Mouse (Mus musculus) midbrain, embryonic 13.5 days (tissue): Measurements from ENCODE around the gene Olfr1253. TPM values are rescaled to one million over a fixed set of nuclear protein-coding genes. Genes with fewer than 3 reads are reported as not detected.

Experiments
- ATAC-seq: fragments of 200-750 bp; cut with Nextera tagmentation; 2 replicates; pipeline ENCODE4 v1.8.0; 2017; ENCODE audit warnings: mild to moderate bottlenecking, moderate TSS enrichment, moderate library complexity
- H3K27ac ChIP-seq: fragments of 300-500 bp; sonication (generic); 2 replicates; pipeline ENCODE4 v1.5.1; 2015; ENCODE audit warnings: inconsistent platforms, mild to moderate bottlenecking, moderate library complexity
- H3K27me3 ChIP-seq: fragments of 300-500 bp; sonication (generic); 2 replicates; pipeline ENCODE4 v1.6.1; 2015; ENCODE audit warnings: mild to moderate bottlenecking, inconsistent platforms
- H3K36me3 ChIP-seq: fragments of 300-500 bp; sonication (generic); 2 replicates; pipeline ENCODE4 v1.6.1; 2015; ENCODE audit warnings: mild to moderate bottlenecking, inconsistent platforms
- H3K4me1 ChIP-seq: fragments of 300-500 bp; sonication (generic); replicated peaks from 2 replicates; pipeline ENCODE4 v1.6.1; 2015; ENCODE audit warnings: inconsistent platforms
- H3K4me2 ChIP-seq: fragments of 300-500 bp; sonication (generic); replicated peaks from 2 replicates; pipeline ENCODE4 v1.6.1; 2015; ENCODE audit warnings: moderate library complexity, mild to moderate bottlenecking, inconsistent platforms
- H3K4me3 ChIP-seq: fragments of 300-500 bp; sonication (generic); replicated peaks from 2 replicates; pipeline ENCODE4 v1.5.1; 2015; ENCODE audit warnings: mild to moderate bottlenecking, inconsistent platforms
- H3K9ac ChIP-seq: fragments of 300-500 bp; sonication (generic); replicated peaks from 2 replicates; pipeline ENCODE4 v1.6.1; 2015; ENCODE audit warnings: mild to moderate bottlenecking, inconsistent platforms
- H3K9me3 ChIP-seq: fragments of 300-500 bp; sonication (generic); 2 replicates; pipeline ENCODE4 v1.6.1; 2016; ENCODE audit warnings: mild to moderate bottlenecking, inconsistent platforms
- WGBS: fragments of 180-500 bp; shearing (Covaris S2); methylation state at CpG from one replicate; pipeline ENCODE4 v1.1.7; 2015; 5-methylcytosine and 5-hydroxymethylcytosine counted together
- polyA plus RNA-seq: library from polyadenylated mRNA; unstranded; fragments of >200 nt; fragmentation: Nextera tagmentation; extraction: Ambion mirVana; gene quantifications from 2 replicates; pipeline ENCODE4 v1.2.1, GENCODE M21; 2015

Olfr1253 gene
- not detected in 2 replicates for polyA plus RNA-seq

- no peaks in the 10 kb centered on the region for H3K27me3 ChIP-seq
- H3K9ac ChIP-seq, result no peak within 1 kb of the TSS
- no peak within 1 kb of the TSS for H3K4me2 ChIP-seq
- no peaks in the 10 kb centered on the region for H3K36me3 ChIP-seq
- no peak within 1 kb of the TSS for H3K4me3 ChIP-seq
- H3K27ac ChIP-seq, result no peak within 1 kb of the TSS
- no peaks in the 10 kb centered on the region for H3K4me1 ChIP-seq
- ATAC-seq, result no peak
- no peaks in the 10 kb centered on the region for H3K9me3 ChIP-seq
- 89% methylated on average over 1 of the region's 1 CpGs for WGBS
Measured at GRCm38 (mm10) chr2:89756990-89757389, at the start of gene Olfr1253. Gene Olfr1253, minus strand, starts transcription at chr2:89757090.

GRCm38 (mm10) chr2:89799583-89799982, 42.7 kb upstream of the Olfr1253 start:
- Histone ChIP-seq H3K9me3 (no peaks in the 10 kb centered on the region), H3K27me3 (no peaks in the 10 kb centered on the region), H3K4me2 (no peak overlapping the region), H3K27ac (no peak overlapping the region), H3K9ac (no peak overlapping the region), H3K36me3 (no peaks in the 10 kb centered on the region), H3K4me3 (no peak overlapping the region), H3K4me1 (no peaks in the 10 kb centered on the region)
- ATAC-seq, result no peak
- 95% methylated on average over 3 of the region's 3 CpGs for WGBS

- Histone ChIP-seq H3K36me3 (no peaks in the 10 kb centered on the region), H3K27me3 (no peaks in the 10 kb centered on the region), H3K4me2 (no peak within 1 kb of the TSS), H3K9ac (no peak within 1 kb of the TSS), H3K27ac (no peak within 1 kb of the TSS), H3K9me3 (no peaks in the 10 kb centered on the region), H3K4me3 (no peak within 1 kb of the TSS), H3K4me1 (no peaks in the 10 kb centered on the region)
- no peak for ATAC-seq
Measured at GRCm38 (mm10) chr2:89793519-89793918, 36.6 kb upstream of the Olfr1253 start, which contains the start of gene Olfr1254. Gene Olfr1254, minus strand, starts transcription at chr2:89793619.

GRCm38 (mm10) chr2:89724912-89725311, 32.0 kb downstream of the Olfr1253 start, which contains the start of gene Olfr1252:
Gene Olfr1252, minus strand, starts transcription at chr2:89725012.
- WGBS, result 59% methylated on average over 1 of the region's 1 CpGs
- Histone ChIP-seq H3K4me1 (no peaks in the 10 kb centered on the region), H3K9ac (no peak within 1 kb of the TSS), H3K36me3 (no peaks in the 10 kb centered on the region), H3K4me3 (no peak within 1 kb of the TSS), H3K27me3 (no peaks in the 10 kb centered on the region), H3K9me3 (no peaks in the 10 kb centered on the region), H3K27ac (no peak within 1 kb of the TSS), H3K4me2 (no peak within 1 kb of the TSS)
- no peak for ATAC-seq

Other genes starting within 250 kb of the Olfr1253 start
- gene Olfr1243, start 225.6 kb downstream of the Olfr1253 start, polyA plus RNA-seq, result not detected in 2 replicates
- not detected in 2 replicates for gene Olfr1245, start 178.6 kb downstream of the Olfr1253 start, polyA plus RNA-seq
- not detected in 2 replicates for gene Olfr1246, start 163.9 kb downstream of the Olfr1253 start, polyA plus RNA-seq
- not detected in 2 replicates for gene Olfr1247, start 143.0 kb downstream of the Olfr1253 start, polyA plus RNA-seq
- gene Olfr1248, start 138.8 kb downstream of the Olfr1253 start, polyA plus RNA-seq, result not detected in 2 replicates
- gene Olfr1249, start 122.1 kb downstream of the Olfr1253 start, polyA plus RNA-seq, result not detected in 2 replicates
- not detected in 2 replicates for gene Olfr1250, start 95.6 kb downstream of the Olfr1253 start, polyA plus RNA-seq
- not detected in 2 replicates for gene Olfr1251, start 85.2 kb downstream of the Olfr1253 start, polyA plus RNA-seq
- gene Olfr1252, start 32.1 kb downstream of the Olfr1253 start, polyA plus RNA-seq, result not detected in 2 replicates
- not detected in 2 replicates for gene Olfr1254, start 36.5 kb upstream of the Olfr1253 start, polyA plus RNA-seq
- gene Olfr1255, start 55.0 kb upstream of the Olfr1253 start, polyA plus RNA-seq, result not detected in 2 replicates
- gene Olfr1256, start 84.5 kb upstream of the Olfr1253 start, polyA plus RNA-seq, result 0.03 and 0.13 TPM in 2 replicates
- gene Olfr48, start 91.1 kb upstream of the Olfr1253 start, polyA plus RNA-seq, result not detected in 2 replicates
- not detected in 2 replicates for gene Olfr1257, start 121.3 kb upstream of the Olfr1253 start, polyA plus RNA-seq
- gene Olfr1258, start 170.2 kb upstream of the Olfr1253 start, polyA plus RNA-seq, result not detected in 2 replicates
- gene Olfr1259, start 191.6 kb upstream of the Olfr1253 start, polyA plus RNA-seq, result not detected in 2 replicates
- gene Olfr1260, start 217.2 kb upstream of the Olfr1253 start, polyA plus RNA-seq, result not detected in 2 replicates
- gene Olfr1261, start 234.1 kb upstream of the Olfr1253 start, polyA plus RNA-seq, result not detected in 2 replicates
- gene Olfr1262, start 243.1 kb upstream of the Olfr1253 start, polyA plus RNA-seq, result not detected in 2 replicates